Mouse (Mus musculus) lung, adult 2 months (tissue): Measurements from ENCODE around the gene Jazf1.
A peak's percentile ranks its signal among the peaks of the same experiment; 100 is the strongest.

ENCODE experiments used
- CTCF ChIP-seq: fragments of 200-500 bp; IDR thresholded peaks from 2 replicates; pipeline ENCODE4 v1.5.1; 2011; ENCODE audit warnings: mild to moderate bottlenecking, low read length, control low read depth; ENCODE audit not compliant: insufficient read depth
- POLR2A ChIP-seq: fragments of 200-500 bp; IDR thresholded peaks from 2 replicates; pipeline ENCODE4 v1.6.1; 2011; ENCODE audit warnings: low read depth, mild to moderate bottlenecking, control low read depth, low read length, borderline replicate concordance; ENCODE audit errors: extremely low read depth

DNA sequence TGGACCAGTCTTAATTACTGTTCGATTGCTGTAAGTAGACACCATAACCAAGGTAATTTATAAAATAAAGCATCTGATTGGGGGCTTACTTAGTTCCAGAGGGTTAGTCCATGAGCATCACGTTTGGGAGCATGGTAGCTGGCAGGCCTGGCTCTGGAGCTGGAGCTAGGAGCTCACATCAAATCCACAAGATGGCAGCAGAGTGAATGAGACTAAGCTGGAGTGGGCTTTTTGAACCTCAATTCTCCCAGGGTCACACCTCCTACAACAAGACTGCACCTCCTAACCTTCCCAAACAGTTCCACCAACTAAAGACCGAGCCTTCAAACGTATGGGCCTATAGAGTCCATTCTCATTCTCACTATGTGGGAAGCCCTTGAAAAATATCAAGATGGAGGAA, 141.5 kb downstream of the Jazf1 start:
- TF ChIP-seq CTCF (peak; percentile 40; the same call in 1 of the 2 replicates), POLR2A (no peak)
